ENCODE assay signal across 8 mouse cellular contexts in the genomic region with DNA sequence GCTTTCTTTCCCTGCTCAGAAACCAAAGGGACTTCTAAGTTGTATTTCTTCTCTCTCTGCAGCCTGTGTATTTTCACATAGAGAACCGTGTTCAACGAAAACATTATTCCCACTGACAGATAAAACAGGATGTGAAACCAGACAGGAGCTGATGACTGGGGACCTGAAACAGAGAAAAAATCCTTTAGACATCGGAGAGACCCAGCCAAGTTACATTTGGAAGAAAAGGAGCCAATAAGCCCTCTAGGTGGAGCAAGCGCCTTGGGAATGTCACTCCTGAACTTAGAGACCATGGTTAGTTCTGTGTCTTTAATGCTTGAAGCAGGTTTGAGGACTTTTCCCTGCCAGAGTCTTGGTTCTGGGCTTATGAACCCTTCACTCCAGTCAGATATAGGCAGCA. TPM values are rescaled to one million over a fixed set of nuclear protein-coding genes. Genes with fewer than 3 reads are reported as not detected.
DNase-seq lines count a peak whose midpoint lies in the region; ATAC-seq lines count a peak whose summit lies in the region.

No protein-coding gene starts in this region.

- peak overlapping the region; percentile 35 for H3K4me3 ChIP-seq in heart, embryonic 10.5 days
- H3K4me3 ChIP-seq in kidney, embryonic 16.5 days (ENCODE audit: low read length) = no peak overlapping the region

- H3K9me3 ChIP-seq in heart, embryonic 10.5 days = no peaks in the 10 kb centered on the region
- H3K9me3 ChIP-seq in kidney, embryonic 16.5 days (ENCODE audit: low read length) = no peaks in the 10 kb centered on the region

- intact Hi-C loops in heart, postnatal 25 days (cut with DNase I) = loop anchor here (5.0 kb wide), 1 partner anchor 158 kb away; no protein-coding TSS in a partner anchor

- H3K9ac ChIP-seq in kidney, embryonic 16.5 days (replicated peaks; ENCODE audit: low read length) = no peak overlapping the region

- H3K27me3 ChIP-seq in heart, embryonic 10.5 days (ENCODE audit: insufficient read depth, poor library complexity, severe bottlenecking) = peaks cover 40% of the 10 kb centered on the region
- peaks cover 16% of the 10 kb centered on the region for H3K27me3 ChIP-seq in kidney, embryonic 16.5 days (ENCODE audit: insufficient read depth, low read length)

- DNase-seq in heart, embryonic 10.5 days (ENCODE audit: low spot score) = no peak
- DNase-seq in heart, postnatal 25 days (ENCODE audit: low spot score) = no peak
- DNase-seq in 416B (ENCODE audit: low read depth) = peak; percentile 58
- DNase-seq in right cerebral cortex, postnatal 10 days (ENCODE audit: low spot score in 2 of 2) = peak; percentile 61 to 69
- no peak for DNase-seq in spleen, adult 18-20 months
- DNase-seq in urinary bladder, postnatal 4 days (ENCODE audit: low spot score in 2 of 2) = no peak

- H3K4me1 ChIP-seq in heart, embryonic 10.5 days = peaks cover 14% of the 10 kb centered on the region
- H3K4me1 ChIP-seq in kidney, embryonic 16.5 days (ENCODE audit: insufficient read depth, low read length) = peaks cover 3% of the 10 kb centered on the region; the same call in 1 of the 2 replicates

- no peaks in the 10 kb centered on the region for H3K36me3 ChIP-seq in heart, embryonic 10.5 days
- no peaks in the 10 kb centered on the region for H3K36me3 ChIP-seq in kidney, embryonic 16.5 days (ENCODE audit: insufficient read depth, low read length)

- ATAC-seq in common myeloid progenitor, adult 5-6 weeks (replicated peaks; ENCODE audit: low read depth, poor library complexity, severe bottlenecking) = peak; percentile 68
- 0 out of 2 replicates have a peak, but pooled peaks have one; percentile 42 for ATAC-seq in kidney, embryonic 16.5 days (ENCODE audit: low FRiP score, low TSS enrichment)

- peak overlapping the region; percentile 20; the same call in 1 of the 2 replicates for H3K4me2 ChIP-seq in kidney, embryonic 16.5 days (replicated peaks; ENCODE audit: low read depth, low read length)

- H3K27ac ChIP-seq in heart, embryonic 10.5 days = no peak overlapping the region
- no peak overlapping the region for H3K27ac ChIP-seq in kidney, embryonic 16.5 days (ENCODE audit: low read length)

- 15% methylated on average over 4 of the region's 4 CpGs for WGBS in heart, embryonic 10.5 days
- WGBS in kidney, embryonic 16.5 days = 16% methylated on average over 4 of the region's 4 CpGs

RNA-seq across cellular contexts. Expression of a gene that starts 9.3 kb away (rescaled TPM):
- polyA plus RNA-seq in heart, embryonic 10.5 days (2016; fragmentation: Nextera tagmentation; extraction: Ambion mirVana) = 0.18 and 0.35 TPM in 2 replicates
- 1 to 10 TPM in 1 of 2 experiments, under 1 TPM in 1; 0.94 to 1.1 TPM for total RNA-seq in heart, postnatal 25 days (2021)
- not detected in 2 replicates for total RNA-seq in common myeloid progenitor, adult 5-6 weeks (2017)
- 1.9 and 2.7 TPM in 2 replicates for polyA plus RNA-seq in kidney, embryonic 16.5 days (2015; fragmentation: Nextera tagmentation; extraction: Ambion mirVana)

RNA-seq across cellular contexts. Expression of a gene that starts 14.9 kb away (rescaled TPM):
- polyA plus RNA-seq in heart, embryonic 10.5 days (2016; fragmentation: Nextera tagmentation; extraction: Ambion mirVana) = 3.8 and 7.7 TPM in 2 replicates
- total RNA-seq in heart, postnatal 25 days (2021) = 10 to 100 TPM; 47.3 to 58.1 TPM
- total RNA-seq in common myeloid progenitor, adult 5-6 weeks (2017) = 6,356 and 6,932 TPM in 2 replicates
- 14.8 TPM in 2 replicates for polyA plus RNA-seq in kidney, embryonic 16.5 days (2015; fragmentation: Nextera tagmentation; extraction: Ambion mirVana)

RNA-seq across cellular contexts. Expression of a gene that starts 16.0 kb away (rescaled TPM):
- polyA plus RNA-seq in heart, embryonic 10.5 days (2016; fragmentation: Nextera tagmentation; extraction: Ambion mirVana) = 17.8 and 25.8 TPM in 2 replicates
- 10 to 100 TPM; 25.8 to 48.9 TPM for total RNA-seq in heart, postnatal 25 days (2021)
- total RNA-seq in common myeloid progenitor, adult 5-6 weeks (2017) = 296 and 352 TPM in 2 replicates
- polyA plus RNA-seq in kidney, embryonic 16.5 days (2015; fragmentation: Nextera tagmentation; extraction: Ambion mirVana) = 35.4 and 45.1 TPM in 2 replicates

RNA-seq across cellular contexts. Expression of a gene that starts 21.3 kb away (rescaled TPM):
- polyA plus RNA-seq in heart, embryonic 10.5 days (2016; fragmentation: Nextera tagmentation; extraction: Ambion mirVana) = 2.1 and 2.8 TPM in 2 replicates
- total RNA-seq in heart, postnatal 25 days (2021) = 10 to 100 TPM; 14.4 to 16.9 TPM
- 101 and 120 TPM in 2 replicates for total RNA-seq in common myeloid progenitor, adult 5-6 weeks (2017)
- polyA plus RNA-seq in kidney, embryonic 16.5 days (2015; fragmentation: Nextera tagmentation; extraction: Ambion mirVana) = 8.0 and 10.8 TPM in 2 replicates

RNA-seq across cellular contexts. Expression of a gene that starts 38.0 kb away (rescaled TPM):
- polyA plus RNA-seq in heart, embryonic 10.5 days (2016; fragmentation: Nextera tagmentation; extraction: Ambion mirVana) = 0.41 and 0.60 TPM in 2 replicates
- total RNA-seq in heart, postnatal 25 days (2021) = not detected
- total RNA-seq in common myeloid progenitor, adult 5-6 weeks (2017) = 2.7 and 18.3 TPM in 2 replicates
- polyA plus RNA-seq in kidney, embryonic 16.5 days (2015; fragmentation: Nextera tagmentation; extraction: Ambion mirVana) = 0.24 and 1.1 TPM in 2 replicates

Comparison
In these comparisons a context has a peak if more than half of its experiments do, and no peak if none do; other contexts are left out.
1. DNase-seq: peak in 416B (single experiment) and right cerebral cortex, postnatal 10 days (2 of 2); none in heart, embryonic 10.5 days (single experiment), heart, postnatal 25 days (single experiment), spleen, adult 18-20 months (0 of 2) and urinary bladder, postnatal 4 days (0 of 2).
2. RNA of a gene that starts 14.9 kb away (total RNA-seq): 6,356 to 6,932 TPM in common myeloid progenitor, adult 5-6 weeks; 47.3 to 58.1 TPM in heart, postnatal 25 days; every median in the first group is over 100 times any median in the second.